Mouse (Mus musculus) testis, adult 2 months (tissue): ENCODE measurements around the gene Npff.

Experiments used
- CTCF ChIP-seq: fragments of 200-500 bp; IDR thresholded peaks from 2 replicates; pipeline ENCODE4 v1.5.1; 2012; ENCODE audit warnings: low read depth, mild to moderate bottlenecking, inconsistent platforms, low read length, moderate library complexity; ENCODE audit not compliant: control insufficient read depth, insufficient read depth, insufficient replicate concordance
- POLR2A ChIP-seq: fragments of 200-500 bp; IDR thresholded peaks from 2 replicates; pipeline ENCODE4 v1.6.1; 2012; ENCODE audit warnings: low read depth, mild to moderate bottlenecking, inconsistent platforms, low read length, moderate library complexity; ENCODE audit not compliant: control insufficient read depth

DNA sequence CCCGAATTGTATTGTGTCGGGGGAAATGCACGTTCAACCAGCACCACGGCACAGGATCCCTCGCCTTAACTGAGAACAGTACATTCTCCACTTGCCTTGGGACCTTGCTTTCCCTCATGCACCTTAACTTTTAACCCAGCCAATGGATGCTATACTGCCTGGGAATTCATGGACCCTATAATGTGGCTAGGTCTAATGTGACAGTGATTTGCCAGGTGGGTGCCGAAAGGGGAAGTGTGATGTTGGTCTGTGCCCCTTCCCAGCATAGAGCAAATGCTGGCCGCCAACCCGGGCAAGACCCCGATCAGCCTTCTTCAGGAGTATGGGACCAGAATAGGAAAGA, 5.9 kb downstream of the Npff start:
- TF ChIP-seq POLR2A, result no peak
- TF ChIP-seq CTCF, result no peak
